Mouse (Mus musculus) ovary, adult 18-20 months (tissue): Measurements from ENCODE around the gene Rab43.

Experiments
- DNase-seq: peaks from one replicate; pipeline ENCODE4 v3.0.0; 2022; ENCODE audit warnings: low spot score, mixed read lengths

The Rab43 gene

DNA sequence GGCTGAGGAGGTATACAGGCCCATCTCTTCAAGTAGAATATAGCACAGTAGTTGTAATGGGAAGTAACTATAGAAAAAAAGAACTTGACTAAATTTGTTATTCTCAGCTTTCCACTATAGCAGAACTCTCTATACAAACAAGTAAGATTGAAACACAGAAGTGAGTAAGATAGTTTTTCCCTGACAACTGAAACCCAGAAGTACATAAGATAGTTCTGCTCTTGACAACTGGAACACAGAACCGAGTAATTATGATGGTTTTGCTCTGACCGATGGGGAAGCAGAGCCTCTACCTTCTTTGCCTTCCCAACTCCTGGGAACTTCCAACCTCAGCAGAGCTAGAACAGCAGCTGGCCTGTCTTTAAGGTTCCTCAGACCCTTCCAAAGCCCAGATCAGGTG, 2.8 kb downstream of the Rab43 start:
- DNase-seq = no peak

DNA sequence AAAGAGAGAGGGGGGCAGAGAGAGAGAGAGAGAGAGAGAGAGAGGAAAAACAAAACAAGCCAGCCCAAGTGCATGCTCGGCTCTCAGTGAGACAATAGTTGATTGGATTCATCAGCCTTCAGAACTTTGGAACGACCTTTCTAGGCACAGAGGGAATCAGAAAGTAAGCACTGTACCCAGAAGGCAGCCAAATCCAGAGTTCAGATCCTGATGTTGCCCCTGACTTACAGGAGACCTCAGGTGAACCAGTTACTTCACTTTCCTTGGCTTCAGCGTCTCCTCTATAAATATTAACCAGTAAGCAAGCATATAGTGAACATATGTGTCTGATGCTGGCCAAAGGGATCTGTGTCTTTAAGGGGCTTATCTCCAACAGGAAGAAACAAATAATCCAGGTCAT, 3.4 kb downstream of the Rab43 start:
- DNase-seq = no peak

DNA sequence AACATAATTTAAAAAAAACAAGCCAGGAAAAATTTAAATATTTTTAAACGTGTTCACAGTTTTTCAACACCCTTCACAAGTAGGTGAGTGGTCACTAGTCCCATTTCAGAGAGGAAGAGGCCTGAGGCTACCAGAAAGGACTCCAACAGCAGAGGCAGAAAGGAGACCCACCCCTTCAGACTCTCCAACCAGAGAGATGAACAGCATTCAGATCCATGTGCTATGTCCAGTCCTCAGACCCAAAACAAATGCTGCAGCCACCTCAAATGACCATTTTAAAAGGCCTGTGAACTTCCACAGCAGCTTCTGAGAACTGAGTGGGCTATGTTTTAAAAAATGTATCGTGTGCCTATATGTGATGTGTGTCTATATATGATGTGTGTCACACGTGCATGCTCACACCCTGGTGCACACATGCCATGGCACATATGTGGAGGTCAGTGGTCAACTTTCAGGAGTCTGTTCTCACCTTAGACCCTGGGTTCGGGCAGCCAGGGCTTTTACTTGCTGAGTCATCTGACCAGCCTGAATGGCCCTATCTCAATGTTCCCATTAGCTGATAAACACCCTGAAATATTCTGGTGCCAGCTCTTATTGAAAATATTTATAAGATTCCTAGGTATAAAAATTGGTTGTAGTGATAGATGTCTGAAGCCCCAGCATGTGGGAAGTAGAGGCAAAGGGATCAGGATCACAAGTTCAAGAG, 4.1 kb downstream of the Rab43 start:
- no peak for DNase-seq

DNA sequence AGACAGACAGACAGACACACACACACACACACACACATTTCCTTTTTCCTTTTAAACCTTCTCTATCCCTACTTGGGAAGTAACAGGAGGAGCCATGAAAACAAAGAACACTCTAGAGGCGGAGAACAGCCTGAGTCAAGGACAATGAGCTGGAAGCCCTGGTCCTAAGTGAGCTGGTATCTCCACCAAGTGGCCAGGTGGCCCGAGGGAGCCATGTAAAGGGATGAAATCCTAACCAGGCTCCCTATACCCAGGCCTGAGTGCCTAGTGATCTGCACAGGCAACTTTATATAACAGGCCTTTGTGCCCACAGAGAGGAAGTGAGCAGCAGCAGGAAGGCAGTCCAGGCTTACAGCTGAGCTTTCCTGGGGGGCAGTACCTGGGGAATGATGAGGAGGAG, 5.1 kb downstream of the Rab43 start:
- DNase-seq = no peak

DNA sequence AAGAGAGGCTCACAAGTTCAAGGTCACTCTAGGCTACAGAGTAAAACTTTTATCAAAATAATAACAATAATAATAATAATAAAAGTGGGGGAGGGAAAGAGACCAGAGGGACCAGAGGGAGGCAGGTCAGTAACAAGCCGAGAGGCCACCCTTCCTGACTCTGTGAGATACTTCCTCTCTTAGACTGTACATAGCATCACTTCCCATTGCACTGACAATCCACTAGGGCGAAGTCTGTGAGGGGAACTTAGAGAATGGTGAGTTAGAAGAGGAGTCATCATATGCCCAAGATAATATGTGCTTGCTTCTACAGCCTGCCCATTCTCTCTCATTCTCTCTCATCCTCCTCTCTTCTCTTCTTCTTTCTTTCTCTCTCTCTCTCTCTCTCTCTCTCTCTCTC, 5.9 kb downstream of the Rab43 start:
- DNase-seq = no peak

DNA sequence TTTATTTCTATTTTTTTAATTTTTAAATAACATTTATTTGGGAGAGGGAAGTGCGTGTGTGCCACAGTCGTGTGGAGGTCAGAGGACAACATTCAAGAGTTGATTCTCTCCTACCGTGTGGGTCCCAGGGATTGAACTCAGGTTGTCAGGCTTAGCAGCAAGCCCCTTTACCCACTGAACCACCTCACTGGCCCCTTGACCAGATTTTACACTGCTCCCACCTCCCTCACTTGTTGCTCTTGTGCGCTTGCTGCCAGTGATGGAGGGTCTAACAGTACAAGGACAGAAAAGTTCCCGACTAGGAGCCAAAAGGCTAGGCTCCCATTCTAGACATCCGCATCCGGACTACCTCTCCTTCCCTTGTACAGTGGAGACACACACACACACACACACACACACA, 6.5 kb downstream of the Rab43 start:
- no peak for DNase-seq

DNA sequence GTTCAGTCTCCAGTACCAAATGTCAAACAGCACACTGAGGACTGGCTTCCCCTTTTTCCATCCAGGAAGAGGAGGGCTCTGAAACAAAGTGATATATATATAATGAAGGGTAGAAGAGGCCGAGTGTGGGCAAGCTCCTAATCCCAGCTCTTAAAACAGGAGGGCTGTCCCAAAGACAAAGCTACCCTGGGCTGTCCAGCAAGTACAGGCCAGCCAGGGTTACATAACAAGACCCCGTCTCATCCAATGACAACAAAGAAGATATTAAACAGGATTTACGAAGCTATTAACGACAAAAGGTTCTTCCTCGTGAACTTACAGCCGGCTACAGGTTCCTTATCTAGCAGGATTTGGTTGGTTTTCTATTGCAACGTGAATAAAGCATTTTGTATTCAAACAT, 7.1 kb downstream of the Rab43 start:
- no peak for DNase-seq

DNA sequence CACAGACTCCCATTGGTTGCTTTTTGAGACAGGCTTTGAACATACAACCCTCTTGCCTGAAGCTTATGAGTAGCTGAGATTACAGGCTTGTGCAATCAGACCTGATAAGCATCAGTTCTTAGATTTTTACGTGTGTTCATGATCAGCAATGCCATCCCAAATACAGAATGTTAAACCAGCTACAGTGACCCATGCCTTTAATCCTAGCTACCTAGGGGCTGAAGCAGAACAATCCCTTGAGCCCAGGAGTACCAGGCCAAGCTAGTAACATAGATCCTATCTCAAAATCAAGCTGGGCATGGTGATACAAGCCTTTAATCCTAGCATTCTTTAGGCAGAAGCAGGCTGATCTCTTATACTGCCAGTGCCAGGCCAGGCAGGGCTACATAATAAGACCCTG, 7.9 kb downstream of the Rab43 start:
- no peak for DNase-seq

DNA sequence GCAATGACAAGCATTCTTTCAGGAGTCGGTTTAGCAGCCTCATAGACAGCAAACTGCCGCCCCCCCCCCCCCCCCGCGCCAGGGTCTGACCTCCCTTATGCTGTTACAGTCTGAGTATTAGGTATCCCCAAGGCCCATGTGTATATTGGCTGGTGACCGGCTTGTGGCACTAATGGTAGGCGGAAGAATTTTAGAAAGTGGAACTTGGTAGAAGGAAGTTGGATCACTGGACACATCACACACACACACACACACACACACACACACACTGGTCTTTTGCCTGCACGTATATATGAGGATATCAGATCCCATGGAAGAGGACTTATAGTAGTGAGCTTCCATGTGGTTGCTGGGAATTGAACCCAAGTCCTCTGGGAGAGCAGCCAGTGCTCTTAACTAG, 9.5 kb downstream of the Rab43 start:
- DNase-seq = no peak

DNA sequence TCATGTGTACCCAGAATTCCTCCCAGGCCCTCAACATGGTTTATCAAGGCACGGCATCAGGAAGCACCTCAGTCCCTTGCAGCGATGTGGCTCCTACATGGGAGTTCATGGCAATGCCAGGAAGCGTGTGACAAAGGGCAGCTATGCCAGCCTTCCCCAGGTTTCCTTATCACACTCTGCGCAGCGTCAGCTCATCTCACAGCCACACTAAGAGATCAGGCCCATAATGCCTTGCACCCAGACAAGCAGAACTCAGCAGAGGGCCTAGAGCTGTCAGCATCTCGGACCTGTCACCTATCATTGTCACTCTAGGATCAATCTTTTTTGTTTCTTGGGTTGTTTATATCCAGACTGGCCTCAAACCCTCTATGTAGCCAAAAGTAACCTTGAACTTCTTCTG, 12.4 kb downstream of the Rab43 start:
- DNase-seq = no peak

DNA sequence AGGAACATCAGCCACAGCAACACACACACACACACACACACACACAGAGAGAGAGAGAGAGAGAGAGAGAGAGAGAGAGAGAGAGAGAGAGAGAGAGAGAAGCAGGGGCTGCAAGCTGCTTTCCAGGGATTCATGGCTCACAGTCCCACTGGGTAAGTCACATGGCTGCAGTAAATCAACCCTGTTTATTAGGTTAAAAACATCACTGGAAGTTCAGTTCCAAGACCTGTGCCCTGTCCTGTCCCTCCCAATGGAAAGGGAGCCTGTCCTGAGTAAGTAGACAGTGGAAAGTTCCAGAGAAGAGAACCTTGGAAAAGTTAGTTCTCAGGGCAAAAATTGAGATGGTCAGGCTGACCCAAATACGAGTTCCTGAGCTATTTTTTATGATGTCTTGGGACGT, 14.6 kb downstream of the Rab43 start:
- no peak for DNase-seq

DNA sequence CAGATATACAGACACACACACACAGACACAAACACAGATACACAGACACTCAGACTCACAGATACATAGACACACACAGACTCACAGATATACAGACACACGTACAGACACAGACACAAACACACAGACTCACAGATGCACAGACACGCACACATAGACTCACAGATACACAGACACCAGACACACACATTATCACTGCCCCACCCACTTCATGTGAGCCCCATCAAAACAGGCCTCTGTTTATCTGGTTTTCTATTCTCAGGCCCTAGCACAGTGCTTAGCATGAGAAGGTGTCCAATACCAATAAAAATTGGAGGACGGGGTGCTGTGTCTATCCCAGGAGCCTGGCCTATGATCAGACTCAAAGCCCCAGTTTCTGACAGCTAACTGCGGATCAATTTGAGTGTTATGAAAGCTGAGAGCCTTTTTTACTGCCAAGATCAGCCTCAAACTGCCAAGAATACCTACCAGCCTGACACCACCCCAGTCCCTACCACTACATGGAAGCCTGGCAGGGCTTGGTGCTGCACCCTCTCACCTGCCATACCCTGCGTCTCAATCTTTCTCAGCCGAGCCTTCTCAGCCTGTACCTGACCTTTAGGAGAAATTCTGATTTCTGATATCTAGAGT, 15.6 kb downstream of the Rab43 start:
- no peak for DNase-seq

DNA sequence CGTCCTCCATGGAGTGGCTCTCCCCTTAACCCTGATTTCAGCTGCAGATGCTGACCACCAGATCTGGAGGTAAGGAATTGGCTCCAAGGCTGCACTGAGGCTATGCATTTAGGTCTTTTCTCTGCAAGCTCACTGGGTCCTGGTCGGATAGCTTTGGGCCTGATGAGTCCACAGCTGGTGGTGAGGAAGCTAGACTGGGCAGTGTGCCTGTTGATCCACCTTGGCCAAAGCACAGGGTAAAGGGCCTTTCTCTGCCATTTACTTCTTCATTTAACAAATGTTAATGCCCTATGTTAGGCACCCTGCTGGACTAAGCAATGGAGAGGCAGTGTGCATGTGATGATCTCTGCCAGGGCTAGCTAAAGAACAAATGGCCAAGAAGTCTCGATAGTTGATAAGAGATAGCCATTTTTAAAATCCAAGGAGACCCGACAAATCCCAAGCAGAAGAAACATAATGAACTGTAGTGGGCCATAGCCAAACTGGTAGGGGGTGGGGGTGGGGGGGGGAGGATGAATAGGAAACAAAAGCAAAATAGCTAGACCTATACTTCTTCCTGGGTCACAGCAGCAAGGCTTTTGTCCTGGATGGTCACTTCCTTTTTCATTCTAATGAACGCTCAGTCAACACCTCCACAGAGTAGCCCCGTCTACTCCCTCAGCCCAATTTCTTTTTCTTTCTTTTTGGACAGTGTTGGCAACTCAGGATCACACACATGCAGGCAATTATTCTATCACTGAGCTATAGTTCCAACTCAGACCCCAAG, 16.4 kb downstream of the Rab43 start:
- DNase-seq = no peak

DNA sequence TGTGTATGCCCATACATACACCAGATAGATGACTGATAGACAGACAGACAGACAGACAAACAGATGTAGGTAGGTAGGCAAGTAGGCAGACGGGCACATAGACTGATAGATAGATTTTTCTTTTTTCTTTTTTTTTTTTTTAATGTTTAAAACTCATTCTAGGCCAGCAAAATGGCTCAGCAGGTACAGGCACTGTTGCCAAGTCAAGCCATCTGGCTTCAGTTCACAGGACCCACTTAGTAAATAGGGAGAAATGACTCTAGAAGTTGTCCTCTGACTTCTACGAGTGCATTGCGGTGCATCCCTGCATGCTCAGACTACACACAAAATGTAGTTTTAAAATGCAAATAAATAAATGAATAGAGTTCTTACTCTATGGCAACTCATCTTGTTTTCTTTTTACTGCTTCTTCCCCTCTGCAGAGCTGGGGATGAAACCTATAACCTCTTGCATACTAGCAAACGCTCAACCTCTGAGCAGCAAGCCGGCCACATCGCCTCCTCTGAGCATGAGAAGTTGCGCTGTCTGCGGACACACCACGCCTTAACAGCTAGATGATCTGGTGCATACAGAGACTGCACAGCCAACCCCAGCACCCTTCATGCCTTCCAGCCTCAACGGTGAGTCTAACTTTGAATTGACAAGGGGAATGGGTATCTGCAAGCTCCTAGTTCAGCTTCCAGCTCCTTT, 18.0 kb downstream of the Rab43 start:
- DNase-seq = no peak

DNA sequence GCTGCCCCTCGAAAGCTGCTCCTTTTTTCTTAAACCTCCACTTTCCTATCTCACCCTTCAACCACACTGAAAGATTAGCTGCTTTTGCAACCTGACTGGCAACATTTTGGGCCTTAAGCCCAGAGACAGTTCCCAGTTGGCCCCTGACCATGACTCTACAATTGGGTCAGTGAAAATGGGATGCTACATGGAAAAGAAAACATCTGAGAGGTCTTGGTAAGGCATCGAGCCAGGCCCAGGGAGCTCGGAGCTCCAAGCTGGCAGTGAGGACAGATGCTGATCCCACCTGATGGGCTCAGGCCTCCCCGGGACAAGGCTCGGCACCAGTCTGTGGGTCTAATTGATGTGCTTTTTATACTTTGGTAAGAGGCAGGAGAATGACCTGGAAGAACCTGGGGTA, 20.1 kb downstream of the Rab43 start:
- no peak for DNase-seq

DNA sequence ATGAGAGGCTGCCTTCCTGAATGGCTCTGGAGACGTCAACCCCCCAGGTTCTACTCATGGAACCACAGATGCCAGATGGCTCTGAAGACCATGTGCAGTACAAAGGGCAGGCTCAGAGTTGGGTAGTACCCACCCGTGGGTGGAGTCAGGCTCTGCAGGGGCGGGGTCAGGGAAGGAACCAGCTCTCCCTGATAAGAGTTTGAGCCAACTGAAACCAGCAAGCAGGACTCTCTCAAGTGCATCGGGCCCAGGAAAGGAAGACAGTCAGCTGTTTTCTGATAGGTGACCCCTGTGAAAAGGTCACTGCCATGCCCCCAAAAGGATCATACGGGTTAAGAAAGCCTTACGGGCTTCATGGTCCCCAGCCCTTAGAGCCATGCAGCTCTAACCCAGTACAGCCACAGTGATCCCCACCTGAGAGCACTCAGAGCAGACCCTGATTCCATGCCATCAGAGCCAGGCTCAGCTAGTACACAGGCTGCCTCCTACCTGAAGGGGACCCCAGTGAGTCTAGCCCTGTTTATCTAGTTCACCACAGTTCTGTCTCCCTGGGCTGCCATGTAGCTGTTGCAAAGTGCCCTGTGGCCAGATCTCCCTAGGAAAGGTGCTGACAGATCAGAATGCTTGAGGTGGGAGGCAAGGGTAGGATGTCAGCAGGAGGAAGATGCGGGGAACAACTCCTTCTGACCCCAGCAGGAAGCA, 21.0 kb downstream of the Rab43 start:
- DNase-seq = no peak

DNA sequence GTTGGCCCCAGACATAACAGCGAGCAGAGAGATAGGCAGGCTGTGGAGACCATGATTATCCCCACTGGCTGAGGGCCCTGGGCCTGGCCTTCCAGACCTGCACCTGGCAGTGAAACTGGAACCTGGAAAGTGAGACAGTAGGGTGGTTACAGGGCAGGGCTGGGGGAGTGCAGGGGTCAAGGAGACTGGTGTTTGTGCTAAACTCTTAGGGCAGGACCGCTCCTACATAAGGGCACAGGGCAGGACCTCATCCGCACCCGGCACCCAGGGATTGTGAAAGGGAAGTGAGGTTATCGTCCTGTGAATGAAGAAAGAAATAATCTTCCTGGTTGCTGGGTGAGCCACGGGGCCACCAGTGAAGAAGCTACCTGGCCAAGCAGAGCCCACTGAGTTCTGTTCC, 22.2 kb downstream of the Rab43 start:
- DNase-seq = no peak

DNA sequence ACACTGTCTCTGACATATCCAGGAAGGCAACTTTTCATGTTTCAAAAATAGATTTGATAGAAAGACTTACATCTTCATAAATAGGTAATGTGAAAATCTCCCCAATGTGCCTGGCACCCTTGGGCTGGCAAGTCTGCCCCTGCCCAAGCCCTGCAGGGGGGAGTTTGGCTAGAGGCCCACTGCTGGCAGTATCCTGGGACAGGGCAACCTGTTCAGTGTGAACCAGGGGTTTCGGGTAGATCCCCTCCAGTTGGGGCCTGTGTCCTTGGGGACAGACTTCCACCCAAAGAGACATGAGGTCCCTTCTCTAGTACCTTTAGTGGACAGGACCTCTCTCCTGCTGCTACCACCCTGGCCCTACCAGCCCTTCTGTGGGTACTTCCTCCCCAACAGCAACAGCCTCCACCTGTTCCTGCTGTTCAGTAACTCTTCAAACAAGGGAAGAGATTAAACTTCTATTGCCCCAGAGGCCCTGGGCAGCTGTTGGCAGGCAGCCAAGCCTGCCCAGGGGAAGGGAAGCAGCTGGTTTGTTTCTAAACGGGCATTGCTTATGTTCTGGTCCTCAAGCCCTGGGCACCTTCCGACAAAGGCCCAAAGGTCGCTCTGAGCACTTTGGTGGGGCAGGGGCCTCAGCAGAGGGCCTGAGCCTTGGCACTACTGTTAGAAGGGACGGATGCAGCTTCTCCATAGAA, 22.9 kb downstream of the Rab43 start:
- peak; percentile 50 for DNase-seq

DNA sequence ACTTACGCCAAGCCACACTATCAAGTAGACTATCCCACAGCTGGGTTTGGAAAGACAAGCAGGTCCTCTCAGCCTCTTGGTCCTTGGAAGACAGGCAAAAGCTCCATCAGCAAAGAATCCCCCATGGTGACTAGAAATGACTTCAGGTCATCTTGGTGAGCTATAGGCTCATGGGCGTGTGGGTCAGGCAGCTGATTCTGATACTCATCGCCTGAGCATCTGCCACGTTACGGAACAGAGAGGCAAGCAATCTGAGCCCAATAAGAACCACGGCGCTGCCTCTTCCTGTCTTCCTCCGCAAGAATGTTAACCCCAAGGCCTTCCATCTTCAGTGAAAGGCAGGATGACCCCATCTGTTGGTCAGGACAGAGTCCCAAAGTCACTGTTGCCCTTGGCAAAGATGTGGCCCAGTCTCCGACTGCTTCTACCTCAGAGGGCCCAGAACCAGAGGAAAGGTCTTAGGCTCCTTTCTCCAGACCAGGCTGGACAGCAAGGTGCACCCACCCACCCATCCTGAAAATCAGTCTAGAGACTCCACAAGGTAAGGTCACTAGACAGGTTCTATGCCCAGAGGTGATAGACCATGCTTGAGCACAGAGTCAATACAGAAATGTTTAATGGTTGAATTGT, 23.6 kb downstream of the Rab43 start:
- DNase-seq = no peak

DNA sequence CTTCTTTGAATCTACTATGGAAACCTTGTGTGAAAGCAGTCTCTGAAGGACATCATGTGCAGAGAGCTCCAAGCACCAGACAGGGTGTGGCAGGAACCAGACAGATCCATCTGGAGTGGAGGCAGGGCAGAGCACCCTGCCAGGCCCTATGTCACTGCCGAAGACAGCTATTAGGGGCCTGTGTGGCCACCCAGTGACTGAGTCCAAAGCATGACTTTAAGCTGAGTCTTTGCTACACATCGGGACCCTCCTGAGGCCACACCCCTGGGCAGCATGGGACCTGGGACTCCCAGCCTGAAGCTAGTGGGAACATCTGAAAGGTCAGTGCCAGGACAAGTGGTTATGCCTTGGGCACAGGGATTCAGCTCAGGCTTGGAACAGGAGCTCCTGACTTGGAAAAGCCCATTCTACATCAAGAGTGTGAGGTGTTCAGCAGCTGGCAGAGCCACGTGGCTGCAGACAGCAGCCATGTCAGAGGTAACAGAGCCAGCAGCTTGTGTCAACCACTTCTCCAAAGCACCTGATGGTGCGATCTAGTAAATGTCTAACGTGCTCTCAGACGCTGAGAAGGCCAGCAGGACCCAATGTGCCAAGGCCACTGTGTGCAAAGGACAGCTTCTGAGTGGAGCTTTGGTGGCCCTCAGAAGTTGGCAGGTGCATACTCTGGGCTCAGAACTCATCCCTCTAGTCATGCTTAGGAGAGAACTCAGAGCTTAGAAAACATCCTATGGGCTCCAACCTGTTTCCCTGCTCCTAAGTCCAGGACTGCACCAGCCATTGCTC, 24.7 kb downstream of the Rab43 start:
- DNase-seq = no peak
